Mouse (Mus musculus) regulatory T cell (primary cell): ENCODE results near the gene Plxna3.

Source experiments
- in situ Hi-C: fragments of 300-600 bp; cut with MboI, MseI; formaldehyde crosslinking; loops from one replicate; pipeline ENCODE4 v1.15.1; 2025; ENCODE audit warnings: high pct_unique_total_duplicates

The Plxna3 gene

GRCm38 (mm10) chrX:74328725-74329161 lies at the start of gene Plxna3:
TSS of gene Plxna3 (plus strand) at chrX:74329066.
- in situ Hi-C loops: no loop called here

- in situ Hi-C loops: no loop called here
Observed at GRCm38 (mm10) chrX:74281041-74281731, 47.7 kb upstream of the Plxna3 start.

GRCm38 (mm10) chrX:74281732-74282394 lies 47.0 kb upstream of the Plxna3 start, which contains the start of the genes Taz and Dnase1l1:
TSS of gene Taz (plus strand) at chrX:74281912.
TSS of gene Dnase1l1 (minus strand) at chrX:74282337.
- in situ Hi-C loops: no loop called here

GRCm38 (mm10) chrX:74282395-74283091 lies 46.3 kb upstream of the Plxna3 start:
- in situ Hi-C loops: no loop called here

- in situ Hi-C loops: no loop called here
Observed at GRCm38 (mm10) chrX:74283092-74283437, 45.8 kb upstream of the Plxna3 start.

- in situ Hi-C loops: no loop called here
Observed at GRCm38 (mm10) chrX:74293431-74293830, 35.4 kb upstream of the Plxna3 start.

GRCm38 (mm10) chrX:74296538-74297448 lies 32.1 kb upstream of the Plxna3 start, which contains the start of gene Atp6ap1:
TSS of gene Atp6ap1 (plus strand) at chrX:74297097.
- in situ Hi-C loops: no loop called here

GRCm38 (mm10) chrX:74298348-74298747 lies 30.5 kb upstream of the Plxna3 start:
- in situ Hi-C loops: no loop called here

- in situ Hi-C loops: no loop called here
Observed at GRCm38 (mm10) chrX:74299721-74300120, 29.1 kb upstream of the Plxna3 start.

- in situ Hi-C loops: no loop called here
Observed at GRCm38 (mm10) chrX:74304867-74305700, 23.8 kb upstream of the Plxna3 start, which contains the start of gene Gdi1. TSS of gene Gdi1 (plus strand) at chrX:74304998.

- in situ Hi-C loops: no loop called here
Observed at GRCm38 (mm10) chrX:74312540-74313464, 16.1 kb upstream of the Plxna3 start, which contains the start of gene Fam50a. TSS of gene Fam50a (plus strand) at chrX:74313033.

- in situ Hi-C loops: no loop called here
Observed at GRCm38 (mm10) chrX:74329215-74329671, 377 bp downstream of the Plxna3 start.

GRCm38 (mm10) chrX:74330166-74330930 lies 1.5 kb downstream of the Plxna3 start:
- in situ Hi-C loops: no loop called here

- in situ Hi-C loops: loop anchor here (10.0 kb wide), 1 partner anchor 62 kb away; no protein-coding TSS in a partner anchor
Observed at GRCm38 (mm10) chrX:74352645-74353466, 24.0 kb downstream of the Plxna3 start.

GRCm38 (mm10) chrX:74353467-74353770 lies 24.6 kb downstream of the Plxna3 start, which contains the start of gene Lage3:
TSS of gene Lage3 (minus strand) at chrX:74353618.
- in situ Hi-C loops: loop anchor here (10.0 kb wide), 1 partner anchor 61 kb away; no protein-coding TSS in a partner anchor

GRCm38 (mm10) chrX:74357069-74357468 lies 28.2 kb downstream of the Plxna3 start:
- in situ Hi-C loops: loop anchor here (5.0 to 10.0 kb wide), 2 partner anchors 35 to 58 kb away; partner anchors contain the start of genes Fam3a and Ikbkg

- in situ Hi-C loops: loop anchor here (5.0 to 10.0 kb wide), 2 partner anchors 33 to 56 kb away; partner anchors contain the start of genes Fam3a and Ikbkg
Observed at GRCm38 (mm10) chrX:74359171-74359570, 30.3 kb downstream of the Plxna3 start.
